8 mouse cellular contexts compared by ENCODE assay signal in the genomic region with DNA sequence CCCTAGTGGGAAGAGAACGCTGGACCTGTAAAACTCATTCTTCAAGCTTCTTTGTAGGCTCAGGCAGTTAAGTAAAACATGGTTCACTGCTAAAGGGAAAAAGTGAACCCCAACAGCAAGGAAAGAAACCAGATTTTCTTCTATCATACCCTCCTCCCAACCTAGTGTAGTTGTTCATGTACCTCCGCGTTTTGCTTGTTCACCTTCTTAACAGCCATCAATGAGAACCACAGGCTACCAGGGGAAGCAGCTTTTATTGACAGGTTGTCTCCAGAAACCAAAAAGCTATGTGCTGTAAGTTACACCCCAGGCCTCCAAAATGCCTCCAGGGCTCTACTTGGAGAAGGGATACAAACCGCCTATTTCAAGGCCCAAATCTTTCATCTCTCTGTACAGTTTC. TPM values are rescaled to one million over a fixed set of nuclear protein-coding genes. Genes with fewer than 3 reads are reported as not detected.
DNase-seq lines count a peak whose midpoint lies in the region; ATAC-seq lines count a peak whose summit lies in the region.

No protein-coding gene starts in this region.

- no peak for DNase-seq in right cerebral cortex, postnatal 25 days
- DNase-seq in urinary bladder, postnatal 25 days (ENCODE audit: low spot score) = no peak

- 60% methylated on average over 4 of the region's 4 CpGs for WGBS in limb, embryonic 13.5 days
- 56% methylated on average over 4 of the region's 4 CpGs for WGBS in stomach, embryonic 16.5 days

- peak overlapping the region; percentile 96; the same call in 1 of the 2 replicates for H3K9ac ChIP-seq in limb, embryonic 13.5 days
- H3K9ac ChIP-seq in stomach, embryonic 16.5 days (ENCODE audit: low read length) = peak overlapping the region; percentile 99

- H3K9me3 ChIP-seq in erythroblast, embryonic 14.5 days (ENCODE audit: control insufficient read depth, low read length) = 0 out of 2 replicates have a peak, but pooled peaks cover 2% of the 10 kb centered on the region
- H3K9me3 ChIP-seq in megakaryocyte, embryonic 14.5 days = no peaks in the 10 kb centered on the region
- H3K9me3 ChIP-seq in limb, embryonic 13.5 days = no peaks in the 10 kb centered on the region
- H3K9me3 ChIP-seq in stomach, embryonic 16.5 days (replicated peaks; ENCODE audit: control insufficient read depth, low read length) = no peaks in the 10 kb centered on the region

- H3K27ac ChIP-seq in limb, embryonic 13.5 days = peak overlapping the region; percentile 59; the same call in 1 of the 2 replicates
- H3K27ac ChIP-seq in stomach, embryonic 16.5 days (ENCODE audit: low read length) = peak overlapping the region; percentile 31; the same call in 1 of the 2 replicates

- peak overlapping the region; percentile 88 for H3K4me3 ChIP-seq in erythroblast, embryonic 14.5 days (replicated peaks)
- peak overlapping the region; percentile 97 for H3K4me3 ChIP-seq in megakaryocyte, embryonic 14.5 days (replicated peaks)
- H3K4me3 ChIP-seq in limb, embryonic 13.5 days = peak overlapping the region; percentile 90
- H3K4me3 ChIP-seq in stomach, embryonic 16.5 days (replicated peaks; ENCODE audit: low read length) = 0 out of 2 replicates have a peak overlapping the region, but pooled peaks have one; percentile 99

- no peaks in the 10 kb centered on the region for H3K27me3 ChIP-seq in erythroblast, embryonic 14.5 days (ENCODE audit: control insufficient read depth)
- H3K27me3 ChIP-seq in megakaryocyte, embryonic 14.5 days (replicated peaks) = no peaks in the 10 kb centered on the region
- no peaks in the 10 kb centered on the region for H3K27me3 ChIP-seq in limb, embryonic 13.5 days
- no peaks in the 10 kb centered on the region for H3K27me3 ChIP-seq in stomach, embryonic 16.5 days (ENCODE audit: control insufficient read depth, insufficient read depth, low read length)

- no peak for ATAC-seq in erythroblast, adult 5-6 weeks (replicated peaks; ENCODE audit: low FRiP score, poor library complexity, severe bottlenecking)
- no peak for ATAC-seq in megakaryocyte, adult 5-6 weeks (ENCODE audit: poor library complexity, severe bottlenecking)
- no peak for ATAC-seq in limb, embryonic 13.5 days (ENCODE audit: low FRiP score, low read depth)
- ATAC-seq in stomach, embryonic 16.5 days (ENCODE audit: insufficient read depth, low FRiP score) = no peak

- H3K4me1 ChIP-seq in erythroblast, embryonic 14.5 days (ENCODE audit: control insufficient read depth) = peaks cover 75% of the 10 kb centered on the region
- peaks cover 59% of the 10 kb centered on the region for H3K4me1 ChIP-seq in megakaryocyte, embryonic 14.5 days
- peaks cover 33% of the 10 kb centered on the region for H3K4me1 ChIP-seq in limb, embryonic 13.5 days
- peaks cover 16% of the 10 kb centered on the region for H3K4me1 ChIP-seq in stomach, embryonic 16.5 days (ENCODE audit: control insufficient read depth, insufficient read depth, low read length)

- peak overlapping the region; percentile 79 for H3K4me2 ChIP-seq in limb, embryonic 13.5 days (replicated peaks)
- peak overlapping the region; percentile 80 for H3K4me2 ChIP-seq in stomach, embryonic 16.5 days (ENCODE audit: low read depth, low read length)

- H3K36me3 ChIP-seq in erythroblast, embryonic 14.5 days (ENCODE audit: control insufficient read depth) = peaks cover 61% of the 10 kb centered on the region
- H3K36me3 ChIP-seq in megakaryocyte, embryonic 14.5 days (replicated peaks; ENCODE audit: low read length) = peaks cover 66% of the 10 kb centered on the region
- H3K36me3 ChIP-seq in limb, embryonic 13.5 days = peaks cover 51% of the 10 kb centered on the region
- 0 out of 2 replicates have a peak, but pooled peaks cover 10% of the 10 kb centered on the region for H3K36me3 ChIP-seq in stomach, embryonic 16.5 days (ENCODE audit: control insufficient read depth, insufficient read depth, low read length)

RNA-seq across cellular contexts. Expression of a gene that starts 0.5 kb away (rescaled TPM):
- 8.4 and 13.0 TPM in 2 replicates for polyA plus RNA-seq in erythroblast, embryonic 14.5 days (2012)
- total RNA-seq in erythroblast, adult 5-6 weeks (2015; ENCODE audit: low replicate concordance) = 9.6 and 12.1 TPM in 2 replicates
- 9.4 and 13.9 TPM in 2 replicates for total RNA-seq in erythroblast, adult 5-6 weeks (2017; ENCODE audit: low replicate concordance)
- 33.2 and 67.7 TPM in 2 replicates for polyA plus RNA-seq in megakaryocyte, embryonic 14.5 days (2012; ENCODE audit: insufficient read depth, low replicate concordance)
- 41.1 and 41.9 TPM in 2 replicates for total RNA-seq in megakaryocyte, adult 5-6 weeks (2015)
- total RNA-seq in megakaryocyte, adult 5-6 weeks (2017) = 20.2 and 28.9 TPM in 2 replicates
- polyA plus RNA-seq in limb, embryonic 13.5 days (2015; fragmentation: Nextera tagmentation; extraction: Ambion mirVana) = 126 TPM in 2 replicates
- 54.9 and 59.1 TPM in 2 replicates for polyA plus RNA-seq in stomach, embryonic 16.5 days (2015; fragmentation: Nextera tagmentation; extraction: Ambion mirVana)

RNA-seq across cellular contexts. Expression of a gene that starts 6.5 kb away (rescaled TPM):
- polyA plus RNA-seq in erythroblast, embryonic 14.5 days (2012) = 3.9 and 4.8 TPM in 2 replicates
- total RNA-seq in erythroblast, adult 5-6 weeks (2015; ENCODE audit: low replicate concordance) = 23.4 and 28.6 TPM in 2 replicates
- 13.9 and 19.3 TPM in 2 replicates for total RNA-seq in erythroblast, adult 5-6 weeks (2017; ENCODE audit: low replicate concordance)
- 18.6 and 97.6 TPM in 2 replicates for polyA plus RNA-seq in megakaryocyte, embryonic 14.5 days (2012; ENCODE audit: insufficient read depth, low replicate concordance)
- total RNA-seq in megakaryocyte, adult 5-6 weeks (2015) = 95.3 and 105 TPM in 2 replicates
- 54.6 and 78.6 TPM in 2 replicates for total RNA-seq in megakaryocyte, adult 5-6 weeks (2017)
- polyA plus RNA-seq in limb, embryonic 13.5 days (2015; fragmentation: Nextera tagmentation; extraction: Ambion mirVana) = 110 and 116 TPM in 2 replicates
- 100 and 113 TPM in 2 replicates for polyA plus RNA-seq in stomach, embryonic 16.5 days (2015; fragmentation: Nextera tagmentation; extraction: Ambion mirVana)

RNA-seq across cellular contexts. Expression of a gene that starts 7.3 kb away (rescaled TPM):
- 89.9 and 167 TPM in 2 replicates for polyA plus RNA-seq in erythroblast, embryonic 14.5 days (2012)
- total RNA-seq in erythroblast, adult 5-6 weeks (2015; ENCODE audit: low replicate concordance) = 416 and 462 TPM in 2 replicates
- total RNA-seq in erythroblast, adult 5-6 weeks (2017; ENCODE audit: low replicate concordance) = 506 and 765 TPM in 2 replicates
- polyA plus RNA-seq in megakaryocyte, embryonic 14.5 days (2012; ENCODE audit: insufficient read depth, low replicate concordance) = 17.0 and 28.8 TPM in 2 replicates
- total RNA-seq in megakaryocyte, adult 5-6 weeks (2015) = 26.5 and 27.4 TPM in 2 replicates
- total RNA-seq in megakaryocyte, adult 5-6 weeks (2017) = 14.5 and 18.0 TPM in 2 replicates
- polyA plus RNA-seq in limb, embryonic 13.5 days (2015; fragmentation: Nextera tagmentation; extraction: Ambion mirVana) = 69.7 and 77.4 TPM in 2 replicates
- polyA plus RNA-seq in stomach, embryonic 16.5 days (2015; fragmentation: Nextera tagmentation; extraction: Ambion mirVana) = 44.6 and 54.5 TPM in 2 replicates

RNA-seq across cellular contexts. Expression of a gene that starts 18.2 kb away (rescaled TPM):
- 11.1 and 11.6 TPM in 2 replicates for polyA plus RNA-seq in erythroblast, embryonic 14.5 days (2012)
- 8.1 and 11.3 TPM in 2 replicates for total RNA-seq in erythroblast, adult 5-6 weeks (2015; ENCODE audit: low replicate concordance)
- 7.7 and 29.1 TPM in 2 replicates for total RNA-seq in erythroblast, adult 5-6 weeks (2017; ENCODE audit: low replicate concordance)
- 20.5 and 20.6 TPM in 2 replicates for polyA plus RNA-seq in megakaryocyte, embryonic 14.5 days (2012; ENCODE audit: insufficient read depth, low replicate concordance)
- 17.8 and 20.4 TPM in 2 replicates for total RNA-seq in megakaryocyte, adult 5-6 weeks (2015)
- total RNA-seq in megakaryocyte, adult 5-6 weeks (2017) = 28.5 and 33.5 TPM in 2 replicates
- polyA plus RNA-seq in limb, embryonic 13.5 days (2015; fragmentation: Nextera tagmentation; extraction: Ambion mirVana) = 86.2 and 94.0 TPM in 2 replicates
- polyA plus RNA-seq in stomach, embryonic 16.5 days (2015; fragmentation: Nextera tagmentation; extraction: Ambion mirVana) = 70.6 and 71.5 TPM in 2 replicates

RNA-seq across cellular contexts. Expression of a gene that starts 37.1 kb away (rescaled TPM):
- 7.0 and 7.5 TPM in 2 replicates for polyA plus RNA-seq in erythroblast, embryonic 14.5 days (2012)
- 62.9 and 78.4 TPM in 2 replicates for total RNA-seq in erythroblast, adult 5-6 weeks (2015; ENCODE audit: low replicate concordance)
- total RNA-seq in erythroblast, adult 5-6 weeks (2017; ENCODE audit: low replicate concordance) = 48.0 and 62.1 TPM in 2 replicates
- polyA plus RNA-seq in megakaryocyte, embryonic 14.5 days (2012; ENCODE audit: insufficient read depth, low replicate concordance) = 24.9 and 49.7 TPM in 2 replicates
- 235 and 245 TPM in 2 replicates for total RNA-seq in megakaryocyte, adult 5-6 weeks (2015)
- total RNA-seq in megakaryocyte, adult 5-6 weeks (2017) = 276 and 306 TPM in 2 replicates
- 253 and 254 TPM in 2 replicates for polyA plus RNA-seq in limb, embryonic 13.5 days (2015; fragmentation: Nextera tagmentation; extraction: Ambion mirVana)
- polyA plus RNA-seq in stomach, embryonic 16.5 days (2015; fragmentation: Nextera tagmentation; extraction: Ambion mirVana) = 259 and 260 TPM in 2 replicates
